8 mouse cellular contexts compared by ENCODE assay signal in the genomic region with DNA sequence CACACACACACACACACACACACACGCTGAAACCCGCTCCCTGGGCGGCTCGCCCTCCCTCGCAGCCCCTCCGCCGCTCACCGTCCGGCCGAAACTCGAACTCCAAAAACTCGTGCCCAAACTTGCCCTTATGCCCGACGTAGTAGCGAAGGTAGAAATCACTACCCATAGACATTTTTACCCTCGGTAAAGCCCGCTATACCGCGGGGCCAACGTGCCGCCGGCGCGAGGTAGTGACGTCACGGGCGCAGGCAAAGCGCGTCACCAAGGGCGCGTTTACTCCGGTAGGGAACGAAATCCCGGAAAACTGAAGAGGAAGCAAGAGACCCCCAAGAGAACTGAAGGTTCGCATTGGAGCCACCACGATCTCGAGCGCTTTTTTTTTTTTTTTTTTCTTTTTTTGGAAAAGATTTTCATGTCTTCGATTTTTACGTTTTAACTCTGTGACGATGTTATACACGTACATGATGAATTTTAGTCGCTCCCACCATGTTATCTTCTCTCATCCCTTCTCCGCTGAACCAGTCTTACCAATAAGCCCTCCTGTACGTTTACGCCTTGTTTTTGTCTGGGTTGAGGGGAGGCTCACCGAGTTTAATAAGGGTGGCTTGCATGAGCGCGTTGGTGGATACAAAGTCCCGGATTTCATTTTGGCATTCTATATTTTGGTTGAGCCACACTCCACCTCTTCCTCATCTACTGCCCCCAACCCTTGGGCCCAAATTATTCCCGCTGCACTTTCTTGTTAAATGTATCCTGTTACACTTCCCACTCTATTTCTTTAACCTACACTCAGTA. TPM values are rescaled to one million over a fixed set of nuclear protein-coding genes. Genes with fewer than 3 reads are reported as not detected.
DNase-seq lines count a peak whose midpoint lies in the region; ATAC-seq and TF ChIP-seq lines count a peak whose summit lies in the region.

A gene (minus strand): TSS at position 254 of the 798 bp plus-strand sequence.

- 3% methylated on average over 51 of the region's 51 CpGs for WGBS in heart, embryonic 13.5 days
- 2% methylated on average over 51 of the region's 51 CpGs for WGBS in kidney, postnatal 0 days
- WGBS in liver, adult 2 months = 3% methylated on average over 51 of the region's 51 CpGs

- peak within 1 kb of the TSS; percentile 73 for H3K4me2 ChIP-seq in heart, embryonic 13.5 days
- H3K4me2 ChIP-seq in kidney, postnatal 0 days (ENCODE audit: low read length) = peak within 1 kb of the TSS; percentile 67

- peak within 1 kb of the TSS; percentile 99 for H3K4me3 ChIP-seq in brown adipose tissue, adult 24 weeks (ENCODE audit: insufficient read depth, low read depth, low read length)
- H3K4me3 ChIP-seq in heart, embryonic 13.5 days = peak within 1 kb of the TSS; percentile 78
- peak within 1 kb of the TSS; percentile 60 for H3K4me3 ChIP-seq in kidney, postnatal 0 days (replicated peaks; ENCODE audit: low read depth, low read length)
- H3K4me3 ChIP-seq in liver, adult 2 months (ENCODE audit: insufficient read depth, low read depth, low read length) = peak within 1 kb of the TSS; percentile 76

- peak; percentile 89 for DNase-seq in CD4-positive helper T cell, adult 2 months (ENCODE audit: low read depth, low spot score)
- peak; percentile 81 for DNase-seq in kidney, postnatal 0 days (ENCODE audit: low spot score)
- DNase-seq in liver, adult 2 months (ENCODE audit: extremely low read depth, low read depth, low spot score) = peak; percentile 46
- DNase-seq in spleen, postnatal 36 days (ENCODE audit: low spot score in 2 of 2) = peak; percentile 68 to 74

- 0 out of 2 replicates have a peak, but pooled peaks have one; percentile 18 for TF ChIP-seq POLR2A in liver, adult 2 months (IDR thresholded peaks at IDR 0.05; ENCODE audit: extremely low read depth, insufficient read depth, low read length)

- peak within 1 kb of the TSS; percentile 91 for H3K9ac ChIP-seq in heart, embryonic 13.5 days
- H3K9ac ChIP-seq in kidney, postnatal 0 days (ENCODE audit: low read depth, low read length) = peak within 1 kb of the TSS; percentile 65
- H3K9ac ChIP-seq in liver, adult 2 months (ENCODE audit: low read depth, low read length) = peak within 1 kb of the TSS; percentile 78

- no peak for TF ChIP-seq CTCF in kidney, postnatal 0 days (IDR thresholded peaks at IDR 0.05; ENCODE audit: low read depth)
- TF ChIP-seq CTCF in liver, adult 2 months (IDR thresholded peaks at IDR 0.05; ENCODE audit: low read depth, low read length) = no peak

- ATAC-seq in erythroid progenitor cell, adult 5-6 weeks (replicated peaks; ENCODE audit: low FRiP score, poor library complexity, severe bottlenecking) = peak; percentile 84
- ATAC-seq in heart, embryonic 13.5 days (ENCODE audit: extremely low read depth, insufficient number of reproducible peaks, low FRiP score, low TSS enrichment) = peak; percentile 77; the same call in 1 of the 2 replicates
- peak; percentile 90 for ATAC-seq in kidney, postnatal 0 days (replicated peaks; ENCODE audit: low FRiP score, low read depth)
- ATAC-seq in monocyte, adult 5-6 weeks (replicated peaks; ENCODE audit: insufficient number of reproducible peaks, low FRiP score, low TSS enrichment, poor library complexity, severe bottlenecking) = peak; percentile 59; the same call in 1 of the 2 replicates

- peaks cover 9% of the 10 kb centered on the region for H3K36me3 ChIP-seq in heart, embryonic 13.5 days
- H3K36me3 ChIP-seq in kidney, postnatal 0 days (ENCODE audit: insufficient read depth, low read length) = no peaks in the 10 kb centered on the region
- no peaks in the 10 kb centered on the region; the same call in 1 of the 2 replicates for H3K36me3 ChIP-seq in liver, adult 2 months (ENCODE audit: control insufficient read depth, insufficient read depth, low read length)

- 0 out of 2 replicates have a peak, but pooled peaks cover 4% of the 10 kb centered on the region for H3K27me3 ChIP-seq in heart, embryonic 13.5 days (replicated peaks)
- no peaks in the 10 kb centered on the region for H3K27me3 ChIP-seq in kidney, postnatal 0 days (ENCODE audit: insufficient read depth, low read length)
- H3K27me3 ChIP-seq in liver, adult 2 months (ENCODE audit: control insufficient read depth, insufficient read depth, low read length) = no peaks in the 10 kb centered on the region

- peak within 1 kb of the TSS; percentile 85 for H3K27ac ChIP-seq in brown adipose tissue, adult 24 weeks (replicated peaks; ENCODE audit: low read depth, low read length)
- H3K27ac ChIP-seq in heart, embryonic 13.5 days (replicated peaks) = peak within 1 kb of the TSS; percentile 55
- H3K27ac ChIP-seq in kidney, postnatal 0 days = peak within 1 kb of the TSS; percentile 55
- no peak within 1 kb of the TSS for H3K27ac ChIP-seq in liver, adult 2 months (replicated peaks; ENCODE audit: insufficient read depth, low read depth, low read length)

- H3K79me2 ChIP-seq in liver, adult 2 months (ENCODE audit: control insufficient read depth, insufficient read depth, low read length) = no peaks in the 10 kb centered on the region

- H3K9me3 ChIP-seq in heart, embryonic 13.5 days = no peaks in the 10 kb centered on the region
- no peaks in the 10 kb centered on the region for H3K9me3 ChIP-seq in kidney, postnatal 0 days (replicated peaks; ENCODE audit: low read length)

- H3K4me1 ChIP-seq in brown adipose tissue, adult 24 weeks (ENCODE audit: control insufficient read depth, insufficient read depth, insufficient read length, low read length) = peaks cover 3% of the 10 kb centered on the region; the same call in 1 of the 2 replicates
- H3K4me1 ChIP-seq in heart, embryonic 13.5 days = peaks cover 14% of the 10 kb centered on the region
- peaks cover 11% of the 10 kb centered on the region; the same call in 1 of the 2 replicates for H3K4me1 ChIP-seq in kidney, postnatal 0 days (replicated peaks; ENCODE audit: insufficient read depth, low read length)
- peaks cover 5% of the 10 kb centered on the region; the same call in 1 of the 2 replicates for H3K4me1 ChIP-seq in liver, adult 2 months (ENCODE audit: control insufficient read depth, insufficient read depth, low read length)

RNA-seq across cellular contexts. Expression of the gene that starts here (rescaled TPM):
- 15.9 and 18.5 TPM in 2 replicates for polyA plus RNA-seq in brown adipose tissue, adult 24 weeks (2012; ENCODE audit: insufficient read depth, insufficient read length, missing spikeins)
- 10.5 and 13.0 TPM in 2 replicates for total RNA-seq in erythroid progenitor cell, adult 5-6 weeks (2015; ENCODE audit: low replicate concordance)
- total RNA-seq in erythroid progenitor cell, adult 5-6 weeks (2017; ENCODE audit: low replicate concordance) = 4.1 and 11.6 TPM in 2 replicates
- polyA plus RNA-seq in heart, embryonic 13.5 days (2015; fragmentation: Nextera tagmentation; extraction: Ambion mirVana) = 39.1 and 41.9 TPM in 2 replicates
- polyA plus RNA-seq in kidney, postnatal 0 days (2015; fragmentation: Nextera tagmentation; extraction: Ambion mirVana) = 68.1 and 71.8 TPM in 2 replicates
- 3.0 and 4.5 TPM in 2 replicates for total RNA-seq in liver, adult 2 months (2014; rRNA removed)
- 0.51 and 1.0 TPM in 2 replicates for polyA plus RNA-seq in liver, adult 2 months (2012; rRNA removed)
- 27.5 to 52.2 TPM (median 35.6 TPM) in 3 replicates for total RNA-seq in monocyte, adult 5-6 weeks (2017)
